Mouse (Mus musculus) layer of hippocampus, adult 18-20 months (tissue): ENCODE measurements around the gene Nelfe. TPM values are rescaled to one million over a fixed set of nuclear protein-coding genes. Genes with fewer than 3 reads are reported as not detected.
"Not testable (repeated sequence)": the region's sequence is repeated elsewhere in the genome, so short reads cannot be mapped to it uniquely, and the experiment has no call there.

Experiments used
- DNase-seq, 2 experiments: peaks; one replicate each; pipeline ENCODE4 v3.0.0; 2022; ENCODE audit warnings: low spot score in 2 of 2
- long read RNA-seq: library from polyadenylated mRNA; stranded (forward); transcript quantifications from one replicate; pipeline ENCODE4 v2.0.0, GENCODE M21; 2021
- total RNA-seq, 2 experiments: library from RNA; stranded (reverse); gene quantifications; 2 replicates each; pipeline ENCODE4 v1.2.3; 2021

Gene Nelfe
- 10 to 100 TPM; 34.1 to 39.6 TPM for total RNA-seq
- long read RNA-seq, transcript Nelfe-202 (11 exons, 1,381 nt), result minor isoform, 5 of 22 reads
- long read RNA-seq, transcript Nelfe-201 (11 exons, 1,607 nt), result major isoform, 6 of 22 reads
- long read RNA-seq, partial matches to known transcripts, result 2 of 22 reads
- long read RNA-seq, other reads (novel, unspliced or antisense), result 5 of 22 reads

DNA sequence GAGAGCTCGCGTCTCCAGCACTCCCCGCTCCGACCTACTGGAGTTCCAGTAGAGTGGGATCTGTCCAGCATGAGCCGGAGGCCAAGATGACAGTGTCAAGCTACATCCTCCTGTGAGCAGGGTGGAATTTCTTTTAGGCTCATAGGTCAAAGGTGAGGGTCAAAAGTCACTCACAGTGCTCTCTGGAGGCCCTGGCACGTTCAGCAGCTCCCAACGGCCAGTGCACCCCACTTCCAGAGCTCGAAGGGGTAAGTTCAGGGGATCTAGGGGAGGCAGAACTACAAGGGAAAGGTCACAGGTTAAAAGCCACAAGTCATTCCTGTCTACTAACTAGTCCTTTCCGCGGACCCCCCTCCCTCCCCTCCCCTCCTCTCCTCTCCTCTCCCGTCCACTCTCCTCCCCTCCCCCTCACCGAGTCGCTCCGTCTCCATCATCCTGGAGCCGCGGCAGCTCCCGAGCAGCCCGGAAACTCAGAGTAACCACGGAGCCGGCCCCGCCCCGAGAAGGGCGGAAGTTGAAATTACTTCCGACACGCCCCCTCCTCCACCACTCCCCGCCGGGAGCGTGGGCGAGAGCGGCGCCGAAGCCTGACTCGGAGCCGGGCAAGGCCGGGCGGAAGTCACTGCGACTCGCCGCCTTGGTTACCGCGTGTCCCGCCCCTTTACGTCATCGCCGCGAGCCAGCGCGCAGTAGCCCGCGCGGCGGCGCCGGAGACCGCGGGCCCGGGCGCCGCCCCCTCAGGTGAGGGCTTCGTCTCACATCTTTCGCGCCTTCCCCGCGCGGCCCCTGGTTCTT, at the start of gene Nelfe, which contains the start of gene Skiv2l:
Gene Nelfe, plus strand, starts transcription at position 670 of the 795 bp plus-strand sequence.
Gene Skiv2l, minus strand, starts transcription at position 489 of the 795 bp plus-strand sequence.
- peak; percentile 98 for DNase-seq

DNA sequence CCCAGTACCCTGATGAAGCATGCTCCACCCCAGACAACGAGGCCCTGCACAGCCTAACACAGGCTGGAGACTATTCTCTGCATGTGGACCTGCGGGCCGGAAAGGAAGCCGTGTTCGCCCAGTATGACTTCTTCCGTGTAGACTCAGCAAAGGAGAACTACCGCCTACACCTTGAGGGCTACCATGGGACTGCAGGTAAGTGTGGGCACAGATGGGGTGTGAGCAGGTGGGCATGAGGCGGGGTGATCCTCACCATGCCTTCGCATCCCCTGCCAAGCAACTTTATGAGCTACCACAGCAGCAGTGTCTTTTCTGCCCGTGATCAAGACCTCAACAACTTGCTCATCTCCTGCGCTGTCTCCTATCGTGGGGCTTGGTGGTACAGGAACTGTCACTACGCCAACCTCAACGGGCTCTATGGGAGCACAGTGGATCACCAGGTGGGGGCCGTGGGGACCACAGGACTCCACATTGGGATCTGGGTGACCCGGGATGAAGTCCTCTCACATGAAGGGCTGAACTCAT, 49.3 kb upstream of the Nelfe start:
- not testable (repeated sequence) for DNase-seq

DNA sequence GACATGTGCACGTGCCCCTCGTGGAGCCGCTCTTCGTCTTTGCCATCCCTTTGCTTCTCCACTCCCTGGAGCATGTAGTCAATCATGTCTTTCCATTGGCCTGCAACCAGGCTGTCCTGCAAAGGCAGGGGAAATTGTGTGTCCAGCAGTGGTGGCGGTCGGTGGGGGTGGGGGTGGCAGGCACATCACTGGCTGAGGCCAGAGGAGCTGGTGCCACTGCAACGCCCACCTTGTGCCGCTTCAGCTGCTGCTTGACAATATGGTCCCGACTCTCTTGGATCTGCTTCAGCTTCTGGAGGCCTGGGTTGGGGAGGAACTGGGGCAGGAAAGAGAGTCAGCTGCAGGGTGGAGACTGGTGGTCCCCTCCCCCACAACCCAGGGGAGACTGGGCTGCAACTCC, 47.4 kb upstream of the Nelfe start:
- not testable (repeated sequence) for DNase-seq

DNA sequence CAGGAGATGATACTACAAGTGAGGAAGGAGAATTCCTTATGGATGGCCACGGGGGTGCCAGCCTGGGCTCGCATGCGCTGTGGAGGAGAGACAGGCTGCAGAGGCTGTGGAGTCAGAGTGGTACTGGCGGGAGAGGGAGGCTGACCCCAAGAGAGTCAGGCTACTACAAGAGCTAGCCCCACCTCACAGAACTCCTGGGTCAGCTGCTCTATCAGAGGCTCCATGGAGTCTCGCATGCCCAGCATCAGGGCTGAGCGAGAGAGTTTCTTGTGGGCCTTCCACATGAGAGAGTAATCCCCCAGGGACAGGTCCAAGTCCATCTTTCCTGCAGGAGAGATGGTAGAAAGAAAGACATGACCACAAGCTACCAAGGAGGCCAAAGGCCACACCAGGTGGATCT, 46.8 kb upstream of the Nelfe start:
- not testable (repeated sequence) for DNase-seq

DNA sequence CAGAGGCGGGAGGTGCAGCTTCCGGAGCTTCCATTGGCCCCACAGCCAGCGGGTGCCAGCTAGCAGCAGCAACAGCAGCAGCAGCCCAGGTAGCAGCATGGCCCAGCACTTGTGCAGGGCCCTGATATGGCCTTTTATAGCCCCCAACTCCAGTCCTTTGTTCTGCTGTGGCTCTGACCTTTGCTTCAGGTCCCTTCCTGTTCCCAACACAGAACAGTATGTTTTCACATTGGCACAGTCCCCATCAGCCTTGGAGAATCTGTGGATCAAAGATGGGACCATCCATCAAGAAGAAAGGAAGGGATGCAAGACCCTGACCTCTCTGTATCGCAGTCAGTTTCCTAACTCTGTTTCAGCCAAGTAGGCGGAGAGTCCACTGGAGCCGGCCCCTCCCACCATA, 45.9 kb upstream of the Nelfe start, which contains the start of gene Cyp21a1:
Gene Cyp21a1, minus strand, starts transcription at position 261 of the 400 bp plus-strand sequence.
- not testable (repeated sequence) for DNase-seq

DNA sequence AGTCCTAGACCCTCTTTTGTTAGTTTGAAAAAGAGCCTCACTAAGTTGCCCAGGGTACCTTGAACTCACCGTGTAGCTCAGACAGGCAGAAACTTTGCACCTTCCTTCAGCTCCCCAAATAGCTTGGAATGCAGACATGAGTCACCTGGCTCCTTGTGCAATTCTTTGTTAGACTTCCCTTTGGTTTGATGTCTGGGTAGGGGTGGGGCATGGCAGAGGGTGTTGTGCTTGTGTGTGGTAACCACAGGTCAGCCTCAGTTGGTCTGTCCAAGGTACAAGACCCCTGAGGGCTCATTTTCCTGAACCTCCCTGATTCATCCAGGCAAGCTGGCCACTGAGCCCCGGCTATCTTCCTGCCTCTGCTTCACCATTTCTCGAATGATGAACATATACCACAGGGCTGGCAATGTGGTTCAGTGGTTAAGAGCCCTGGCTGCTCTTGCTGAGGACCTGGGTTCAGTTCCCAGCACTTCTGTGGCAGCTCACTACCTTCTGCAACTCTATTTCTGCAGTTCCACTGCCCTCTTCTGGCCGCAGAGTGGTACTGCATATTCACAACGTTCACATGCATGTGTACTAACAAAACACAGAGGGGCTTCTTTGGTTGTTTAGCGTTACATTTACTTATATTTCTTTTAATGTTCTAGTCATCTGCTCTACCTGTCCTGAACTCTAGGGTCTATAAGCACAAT, 45.2 kb upstream of the Nelfe start:
- DNase-seq, result no peak

DNA sequence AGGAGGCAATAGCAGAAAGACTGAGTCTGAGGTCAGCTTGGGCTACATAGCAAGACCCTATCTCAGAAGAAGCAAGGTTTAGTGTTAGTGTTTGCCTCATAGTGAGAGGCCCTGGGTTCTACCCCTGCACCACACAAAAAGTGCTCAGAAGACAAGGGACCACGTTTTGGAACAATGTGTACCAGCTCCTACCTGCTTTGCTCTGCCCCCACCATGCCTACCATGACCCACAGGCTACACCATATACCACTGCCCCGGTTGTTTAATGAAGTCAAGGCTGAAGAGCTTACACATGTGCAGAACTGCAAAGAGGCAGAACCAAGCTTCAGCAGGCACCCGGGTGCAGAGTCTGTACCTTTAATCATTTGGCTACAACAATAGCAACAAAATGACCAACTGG, 43.0 kb upstream of the Nelfe start:
- no peak for DNase-seq

DNA sequence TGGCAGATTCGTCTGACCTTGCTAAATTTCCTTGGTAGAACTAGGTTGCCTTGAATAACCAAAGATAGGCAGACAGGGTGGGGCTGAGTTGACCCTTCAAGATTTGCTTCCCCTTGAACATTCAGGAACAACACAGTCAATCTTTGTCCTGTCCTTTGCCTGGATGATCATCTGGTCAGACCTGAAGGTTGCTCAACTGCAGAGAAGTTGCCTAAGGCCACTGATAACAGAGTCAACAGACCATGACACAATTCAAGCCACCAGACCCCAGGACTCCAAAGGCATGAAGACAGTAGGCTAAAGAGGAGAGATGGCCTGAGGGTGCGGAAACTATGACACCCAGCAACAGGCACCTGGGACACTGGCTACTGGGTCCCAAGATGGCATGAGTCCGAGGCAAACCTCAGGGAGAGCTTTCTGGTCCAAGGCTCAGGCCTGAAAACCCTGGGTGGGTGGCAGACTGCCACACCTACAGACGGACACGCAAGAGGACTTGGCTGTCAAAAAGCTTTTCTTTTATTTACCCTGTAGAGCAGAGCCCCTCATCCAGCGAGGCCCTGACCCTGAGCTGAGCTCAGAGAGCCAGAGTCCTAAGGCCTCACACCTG, 41.5 kb upstream of the Nelfe start:
- DNase-seq, result no peak

DNA sequence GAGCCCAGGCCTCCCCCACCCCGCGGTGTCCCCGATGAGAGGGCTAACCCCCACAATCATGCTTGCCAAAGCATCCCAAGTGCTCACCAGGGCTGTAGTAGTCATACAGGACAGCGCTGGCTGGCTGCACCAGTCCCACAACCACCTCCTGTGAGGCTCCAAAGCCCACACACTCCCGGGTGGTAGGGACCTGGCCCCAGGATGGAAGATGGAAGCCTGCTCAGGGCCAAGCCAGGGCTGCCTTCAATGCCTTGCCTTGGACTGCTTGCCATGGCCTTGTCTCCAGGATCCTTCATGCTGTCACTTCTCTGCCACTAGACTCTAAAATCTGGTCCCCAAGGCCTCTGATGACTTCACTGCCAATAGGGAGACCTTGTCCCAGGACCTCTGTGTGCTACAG, 39.8 kb upstream of the Nelfe start:
- not testable (repeated sequence) for DNase-seq

DNA sequence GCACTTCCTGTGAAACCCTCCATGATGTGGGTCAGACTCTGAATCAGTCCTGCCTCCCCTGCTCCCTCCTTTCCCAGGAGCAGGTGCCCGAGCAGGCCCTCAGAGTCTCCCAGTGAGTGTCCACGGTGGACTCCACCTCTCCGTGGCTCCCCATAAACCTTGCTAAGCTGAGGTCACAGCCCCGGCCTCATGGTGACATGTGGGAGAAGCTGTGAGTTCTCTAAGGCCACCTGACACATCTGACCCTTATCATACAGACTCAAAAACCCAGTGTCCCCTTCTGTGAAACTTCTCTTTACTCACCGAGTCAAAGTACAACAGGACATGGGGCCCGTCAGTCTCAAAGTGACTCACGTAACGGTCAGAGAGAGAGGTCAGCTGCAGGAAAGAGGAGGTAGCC, 39.4 kb upstream of the Nelfe start:
- DNase-seq, result not testable (repeated sequence)

DNA sequence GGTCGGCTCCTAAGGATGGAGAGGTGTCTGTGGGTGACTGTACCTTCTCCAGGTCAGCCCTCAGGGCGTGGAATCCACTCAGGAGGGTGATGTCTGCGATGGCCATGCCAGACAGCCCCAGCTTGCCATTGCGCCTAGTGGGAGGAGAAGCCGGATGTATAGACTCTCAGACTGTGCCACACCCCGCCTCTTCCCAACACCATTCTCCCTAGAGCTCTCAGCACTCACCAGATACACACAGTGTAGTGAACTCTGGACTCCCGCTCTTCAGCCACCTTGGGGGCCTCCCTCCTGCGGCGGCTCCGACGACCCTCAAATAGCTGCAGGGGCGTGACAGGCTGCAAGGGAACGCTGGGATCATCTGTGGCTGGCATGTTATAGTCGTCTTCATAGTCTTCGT, 38.9 kb upstream of the Nelfe start:
- DNase-seq, result no peak

DNA sequence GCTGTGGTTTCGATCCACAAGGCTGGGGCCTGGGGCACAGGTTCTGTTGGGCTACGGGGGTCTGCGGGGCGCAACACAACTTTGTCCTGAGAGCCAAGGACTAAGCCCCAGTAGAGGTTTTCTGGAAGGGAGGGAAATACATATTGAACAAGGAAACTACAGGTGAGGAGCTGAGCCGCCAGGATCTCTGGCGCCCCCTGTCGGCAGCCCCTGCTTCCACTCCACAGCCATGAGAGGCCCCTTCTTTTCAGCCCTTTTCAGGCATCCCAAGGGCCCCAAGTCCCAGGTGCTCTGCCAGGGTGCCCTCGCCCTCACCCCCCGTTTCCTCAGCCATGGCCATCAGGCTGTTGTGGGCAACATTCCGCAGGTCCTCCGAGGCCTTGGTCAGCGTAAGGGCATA, 36.4 kb upstream of the Nelfe start:
- DNase-seq, result peak in 1 of 2 experiments; percentile 41

DNA sequence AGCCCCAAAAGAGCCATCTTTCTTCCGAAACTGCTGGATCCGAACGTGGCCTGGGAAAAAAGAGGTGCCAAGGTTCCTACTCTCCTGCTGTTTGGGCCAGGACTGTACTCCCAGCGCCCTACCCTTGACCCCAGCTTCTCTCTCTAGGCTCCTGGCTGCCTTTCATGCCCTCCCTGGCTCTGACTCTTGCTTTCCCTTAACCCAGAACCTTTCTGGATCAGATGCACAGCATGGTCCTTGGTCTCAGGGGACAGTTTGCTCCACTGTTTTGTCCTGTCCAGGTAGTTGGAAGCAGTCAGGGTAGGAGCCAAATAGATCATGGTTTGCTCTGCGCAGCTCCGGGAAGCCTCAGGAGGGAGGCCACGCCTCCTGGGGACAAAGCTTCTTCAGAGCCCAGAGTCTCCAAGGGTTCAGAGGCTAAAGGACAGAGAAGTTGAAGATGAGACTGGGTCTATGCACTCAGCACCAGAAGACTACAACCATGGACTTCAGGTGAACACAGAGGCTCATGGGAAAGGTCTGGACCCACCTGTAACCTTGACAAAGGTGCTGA, 35.3 kb upstream of the Nelfe start:
- DNase-seq, result no peak

DNA sequence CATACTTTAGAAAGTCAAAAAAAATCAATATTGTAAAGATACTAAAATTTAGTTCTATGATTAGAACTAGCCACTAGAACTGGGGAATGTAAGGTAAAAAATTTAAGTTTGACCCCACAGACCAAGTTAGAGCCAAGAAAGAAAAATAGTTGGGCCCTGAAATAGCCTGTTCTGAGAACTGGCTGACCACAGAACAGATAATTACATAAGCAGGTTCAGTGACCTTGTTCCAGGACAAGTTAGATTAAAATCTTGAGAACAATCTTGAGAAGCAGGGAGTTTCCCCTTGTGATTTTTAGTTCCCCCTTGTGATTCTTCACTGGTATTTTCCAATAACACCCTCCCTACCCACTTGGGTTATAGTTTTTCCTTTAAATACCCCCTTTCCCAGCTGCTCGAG, 19.4 kb upstream of the Nelfe start:
- DNase-seq, result not testable (repeated sequence)

DNA sequence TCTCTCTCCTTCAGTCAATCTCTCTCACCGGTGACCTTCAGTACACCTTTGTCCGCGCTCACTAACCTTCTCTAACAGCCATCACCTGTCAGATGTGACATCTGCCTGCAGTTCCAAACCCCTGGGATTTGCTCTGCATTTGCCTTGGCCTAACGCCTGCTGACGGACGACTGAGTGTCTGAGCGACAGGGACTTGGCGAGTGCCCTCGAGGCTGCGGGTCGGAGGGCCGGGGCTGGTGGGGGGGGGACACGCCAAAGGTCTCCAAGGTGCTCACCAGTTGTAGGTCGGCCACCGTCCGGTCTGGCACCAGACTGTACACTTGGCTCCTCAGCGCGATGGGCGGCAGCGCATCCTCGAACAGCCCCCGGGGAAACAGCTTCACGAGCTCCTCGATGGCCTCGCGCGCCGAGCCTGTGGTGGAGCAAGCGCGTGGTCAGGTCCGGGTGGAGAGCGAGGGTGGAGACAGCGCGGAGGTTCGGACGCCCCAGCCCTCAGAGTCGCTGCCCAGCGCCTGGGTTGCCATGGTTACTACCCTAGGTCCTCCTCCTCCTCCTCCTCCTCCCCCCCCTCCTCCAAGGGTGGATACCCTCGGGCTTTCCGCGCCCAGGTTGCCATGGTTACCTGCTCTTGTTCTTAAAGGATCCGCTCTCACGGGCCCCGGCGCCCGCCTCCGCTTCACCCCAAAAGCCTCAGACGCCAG, 13.9 kb upstream of the Nelfe start:
- no peak for DNase-seq

DNA sequence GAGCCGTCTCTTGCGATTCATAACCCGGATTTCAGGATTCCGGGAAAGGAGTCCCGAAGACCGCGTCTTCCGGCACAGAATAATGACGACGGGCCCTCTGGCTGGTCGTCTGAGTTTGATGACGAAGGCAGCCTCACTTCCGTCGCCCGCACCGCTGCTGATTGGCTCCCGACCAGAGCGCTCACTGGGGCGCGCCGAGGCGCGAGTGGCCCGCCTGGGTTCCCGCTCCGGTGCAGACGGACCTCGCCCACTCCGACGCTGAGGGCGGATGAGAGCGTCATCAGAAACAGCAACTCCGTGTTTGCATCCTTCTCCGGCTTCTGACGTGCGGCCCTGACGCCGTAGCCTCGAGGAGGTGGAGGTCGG, 13.4 kb upstream of the Nelfe start, which contains the start of the genes Stk19 and Dxo:
Gene Stk19, minus strand, starts transcription at position 90 of the 366 bp plus-strand sequence.
Gene Dxo, plus strand, starts transcription at position 164 of the 366 bp plus-strand sequence.
- peak; percentile 97 to 99 for DNase-seq

DNA sequence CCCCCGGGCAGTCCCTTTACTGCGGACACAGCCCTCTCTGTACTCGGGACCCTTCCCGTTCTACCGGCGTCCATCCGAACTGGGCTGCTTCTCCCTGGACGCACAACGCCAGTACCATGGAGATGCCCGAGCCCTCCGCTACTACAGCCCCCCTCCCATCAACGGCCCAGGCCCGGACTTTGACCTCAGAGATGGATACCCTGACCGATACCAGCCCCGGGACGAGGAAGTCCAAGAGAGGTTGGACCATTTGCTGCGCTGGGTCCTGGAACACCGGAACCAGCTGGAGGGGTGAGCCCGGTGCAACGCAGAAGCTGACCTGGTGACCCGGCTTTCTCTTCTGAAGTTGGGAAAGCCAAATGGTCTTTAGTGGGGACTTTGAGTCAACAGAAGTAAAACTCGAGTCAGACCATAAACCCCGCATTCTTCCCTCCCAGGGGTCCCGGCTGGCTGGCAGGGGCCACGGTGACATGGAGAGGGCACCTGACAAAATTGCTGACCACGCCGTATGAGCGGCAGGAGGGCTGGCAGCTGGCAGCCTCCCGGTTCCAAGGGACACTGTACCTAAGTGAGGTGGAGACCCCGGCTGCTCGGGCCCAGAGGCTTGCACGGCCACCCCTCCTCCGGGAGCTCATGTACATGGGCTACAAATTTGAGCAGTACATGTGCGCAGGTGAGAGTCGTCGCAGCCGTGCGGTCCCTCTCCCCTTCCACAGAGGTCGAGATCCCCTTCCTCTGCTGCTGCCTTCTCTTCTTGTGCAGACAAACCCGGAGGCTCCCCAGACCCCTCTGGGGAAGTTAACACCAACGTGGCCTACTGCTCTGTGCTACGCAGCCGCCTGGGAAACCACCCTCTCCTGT, 12.5 kb upstream of the Nelfe start:
- no peak for DNase-seq

DNA sequence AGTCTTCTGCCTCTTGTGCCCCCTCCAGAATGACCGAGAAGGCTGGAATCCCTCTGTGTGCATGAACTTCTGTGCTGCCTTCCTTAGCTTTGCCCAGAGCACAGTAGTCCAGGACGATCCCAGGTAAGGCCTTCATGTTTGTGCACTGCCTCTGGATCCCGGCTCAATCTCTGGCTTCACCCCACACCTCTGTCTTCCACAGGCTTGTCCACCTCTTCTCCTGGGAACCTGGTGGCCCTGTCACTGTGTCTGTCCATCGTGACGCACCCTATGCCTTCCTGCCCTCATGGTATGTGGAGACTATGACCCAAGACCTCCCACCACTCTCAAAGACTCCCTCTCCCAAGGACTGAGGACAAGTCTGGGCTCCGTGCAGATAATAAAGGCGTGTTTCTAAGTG, 11.4 kb upstream of the Nelfe start:
- no peak for DNase-seq

DNA sequence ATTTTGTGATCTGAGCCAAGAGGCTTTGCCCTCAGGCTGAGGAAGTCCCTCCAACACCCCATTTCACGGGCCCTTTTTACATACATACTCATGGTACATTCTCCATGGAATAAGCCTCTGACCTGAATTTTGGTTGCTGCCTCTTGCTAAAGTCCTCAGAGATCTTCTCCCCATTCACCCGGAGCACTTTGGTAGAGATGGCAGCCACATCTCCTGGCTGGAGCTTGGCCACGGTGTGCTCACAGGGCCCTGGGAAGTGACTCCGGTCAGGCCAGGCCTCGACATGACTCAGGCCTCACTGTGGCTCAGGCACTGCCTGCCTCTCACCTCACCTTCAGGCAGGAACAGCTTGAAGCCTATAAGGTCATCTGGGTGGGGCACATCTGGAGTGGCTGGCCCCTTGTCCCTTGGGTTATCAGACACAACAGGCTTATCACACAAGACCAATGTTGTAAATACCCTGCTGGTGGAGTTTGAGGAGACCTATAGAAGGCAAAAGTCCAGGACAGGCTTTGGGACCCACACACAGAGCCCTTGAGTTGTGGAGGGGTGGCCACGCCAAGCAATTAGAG, 9.4 kb upstream of the Nelfe start:
- DNase-seq, result no peak
